Mouse (Mus musculus) brain, embryonic 14.5 days (tissue): ENCODE measurements at regions not wholly inside any gene's neighbourhood (a gene's known extent, or its start where the extent isn't known, plus 50 kb on each side); places are given as distances from the start of the nearest gene placed in this dataset.

ENCODE experiments used
- CTCF ChIP-seq: fragments of 200-500 bp; IDR thresholded peaks from 2 replicates; pipeline ENCODE4 v1.5.1; 2012; ENCODE audit warnings: inconsistent platforms, mild to moderate bottlenecking, moderate library complexity, borderline replicate concordance; ENCODE audit not compliant: insufficient read depth, insufficient read length; ENCODE audit errors: extremely low read depth
- POLR2A ChIP-seq: fragments of 200-500 bp; IDR thresholded peaks from 2 replicates; pipeline ENCODE4 v1.6.1; 2012; ENCODE audit warnings: mild to moderate bottlenecking, inconsistent platforms, borderline replicate concordance; ENCODE audit not compliant: poor library complexity, insufficient read depth, insufficient read length, severe bottlenecking; ENCODE audit errors: extremely low read depth

DNA sequence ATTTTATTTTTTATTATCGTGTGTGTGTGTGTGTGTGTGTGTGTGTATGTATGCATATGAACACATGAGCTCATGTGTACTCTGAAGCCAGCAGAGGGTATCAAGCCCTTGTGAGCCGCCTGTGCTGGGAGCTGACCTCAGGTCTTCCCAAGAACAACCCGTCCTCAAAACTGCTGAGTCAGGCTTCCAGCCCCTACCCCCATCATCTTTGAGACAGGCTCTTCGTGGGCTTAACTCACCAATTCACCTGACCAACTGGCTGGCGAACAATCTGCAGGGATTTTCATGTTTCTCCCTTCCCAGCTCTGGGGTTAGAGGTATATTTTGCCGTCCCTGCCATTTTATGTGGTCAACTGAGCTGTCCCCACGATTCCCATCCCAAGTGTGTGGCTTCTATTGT is 107.7 kb upstream of the Ubr2 start:
- TF ChIP-seq CTCF (no peak), POLR2A (no peak)
